Mouse (Mus musculus): ENCODE results near the gene P2rx1. TPM values are rescaled to one million over a fixed set of nuclear protein-coding genes. Genes with fewer than 3 reads are reported as not detected.

Gene P2rx1
- 0.36 and 0.41 TPM in 2 replicates for polyA plus RNA-seq (2014; fragmentation: Nextera tagmentation; extraction: Ambion mirVana)

DNA sequence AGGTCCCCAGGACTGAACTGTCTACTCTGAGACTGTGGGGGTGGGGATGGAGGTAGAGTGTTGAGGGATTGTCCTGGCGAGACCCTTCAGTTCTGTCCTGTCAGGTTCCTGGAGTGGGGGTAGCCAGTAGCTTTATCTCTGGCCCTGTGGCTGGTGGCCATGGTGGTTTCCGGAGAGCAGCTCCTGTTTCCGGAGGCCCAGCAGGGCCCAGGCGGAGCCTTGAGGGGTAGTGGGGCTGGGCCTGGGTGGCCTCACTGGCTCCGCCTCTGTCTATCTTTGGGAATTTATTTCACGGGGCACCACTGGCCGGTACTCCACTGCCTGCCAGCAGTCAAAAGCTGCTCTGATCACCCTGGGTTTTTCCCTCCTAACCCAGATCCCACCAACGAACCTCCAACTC, at the start of gene P2rx1:
Gene P2rx1, plus strand, starts transcription at position 333 of the 400 bp plus-strand sequence.
- H3K27me3 ChIP-seq (ENCODE audit: control insufficient read depth, insufficient read depth, low read length), result no peaks in the 10 kb centered on the region
- H3K9me3 ChIP-seq (ENCODE audit: control insufficient read depth, low read length), result no peaks in the 10 kb centered on the region
- no peak for ATAC-seq (ENCODE audit: low FRiP score, low TSS enrichment)
- no peak within 1 kb of the TSS for H3K9ac ChIP-seq (replicated peaks; ENCODE audit: low read length)
- no peak within 1 kb of the TSS for H3K4me2 ChIP-seq (ENCODE audit: low read length)
- H3K4me3 ChIP-seq (replicated peaks; ENCODE audit: low read depth, low read length), result no peak within 1 kb of the TSS
- DNase-seq, result no peak
- H3K27ac ChIP-seq (replicated peaks; ENCODE audit: low read depth, low read length), result no peak within 1 kb of the TSS
- no peaks in the 10 kb centered on the region for H3K36me3 ChIP-seq (ENCODE audit: control insufficient read depth, insufficient read depth, low read length)
- H3K4me1 ChIP-seq (ENCODE audit: control insufficient read depth, insufficient read depth, low read length), result no peaks in the 10 kb centered on the region
- 60% methylated on average over 8 of the region's 8 CpGs for WGBS

DNA sequence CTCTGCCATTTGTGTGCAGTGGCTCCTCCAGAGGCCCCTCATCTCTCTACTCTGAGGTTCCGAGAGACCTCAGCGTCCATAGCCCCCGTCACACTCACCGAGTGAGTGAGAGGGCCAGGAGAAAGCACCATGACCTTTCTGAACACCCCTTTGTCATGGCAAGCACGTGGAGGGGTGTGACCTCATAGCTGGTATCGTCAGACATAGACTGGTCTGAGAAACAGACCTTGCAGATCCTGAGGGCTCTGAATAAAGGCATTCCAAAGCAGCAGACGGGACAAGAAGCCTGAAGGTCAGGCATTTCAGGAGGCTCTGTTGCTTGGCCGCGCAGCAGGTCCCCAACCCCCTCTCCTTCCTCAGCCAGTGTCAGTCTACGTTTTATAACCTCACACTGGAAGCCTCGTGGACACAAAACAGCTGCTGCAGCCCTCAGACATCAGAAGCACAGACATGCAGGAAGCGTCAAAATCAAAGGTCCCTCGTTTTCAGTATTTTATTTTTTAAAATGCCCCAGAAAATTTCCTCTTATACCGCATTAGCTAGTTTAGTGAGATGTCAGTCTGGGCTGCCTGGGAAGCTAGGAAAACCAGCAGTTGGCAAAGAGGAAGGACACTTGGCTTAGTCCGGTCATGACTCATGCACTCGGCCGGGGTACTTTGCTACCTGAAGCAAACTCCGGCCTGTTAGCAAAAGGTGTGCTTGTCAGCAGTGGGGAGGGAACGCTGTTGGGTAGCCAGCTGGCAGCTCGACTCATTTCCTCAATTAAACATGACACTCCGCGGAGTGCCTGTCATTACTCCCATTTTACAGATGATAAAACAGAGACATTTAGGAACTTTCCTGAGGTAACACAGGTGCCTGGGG, 47.5 kb upstream of the P2rx1 start:
- no peak for DNase-seq
- H3K9ac ChIP-seq (replicated peaks; ENCODE audit: low read length), result no peak overlapping the region
- 71% methylated on average over 22 of the region's 22 CpGs for whole genome bisulfite sequencing
- no peak overlapping the region for H3K4me2 ChIP-seq (ENCODE audit: low read length)
- no peaks in the 10 kb centered on the region for H3K36me3 ChIP-seq (ENCODE audit: control insufficient read depth, insufficient read depth, low read length)
- no peak overlapping the region for H3K27ac ChIP-seq (replicated peaks; ENCODE audit: low read depth, low read length)
- ATAC-seq (ENCODE audit: low FRiP score, low TSS enrichment), result no peak
- no peaks in the 10 kb centered on the region for H3K4me1 ChIP-seq (ENCODE audit: control insufficient read depth, insufficient read depth, low read length)
- no peak overlapping the region for H3K4me3 ChIP-seq (replicated peaks; ENCODE audit: low read depth, low read length)
- no peaks in the 10 kb centered on the region for H3K27me3 ChIP-seq (ENCODE audit: control insufficient read depth, insufficient read depth, low read length)
- H3K9me3 ChIP-seq (ENCODE audit: control insufficient read depth, low read length), result no peaks in the 10 kb centered on the region

- H3K36me3 ChIP-seq (ENCODE audit: control insufficient read depth, insufficient read depth, low read length), result no peaks in the 10 kb centered on the region
- DNase-seq, result no peak
- no peak overlapping the region for H3K9ac ChIP-seq (replicated peaks; ENCODE audit: low read length)
- H3K27ac ChIP-seq (replicated peaks; ENCODE audit: low read depth, low read length), result no peak overlapping the region
- no peaks in the 10 kb centered on the region for H3K4me1 ChIP-seq (ENCODE audit: control insufficient read depth, insufficient read depth, low read length)
- no peaks in the 10 kb centered on the region for H3K9me3 ChIP-seq (ENCODE audit: control insufficient read depth, low read length)
- H3K27me3 ChIP-seq (ENCODE audit: control insufficient read depth, insufficient read depth, low read length), result no peaks in the 10 kb centered on the region
- WGBS, result 64% methylated on average over 3 of the region's 3 CpGs
- no peak for ATAC-seq (ENCODE audit: low FRiP score, low TSS enrichment)
- H3K4me3 ChIP-seq (replicated peaks; ENCODE audit: low read depth, low read length), result no peak overlapping the region
- H3K4me2 ChIP-seq (ENCODE audit: low read length), result no peak overlapping the region
Observed at GRCm38 (mm10) chr11:72952226-72952625, 46.7 kb upstream of the P2rx1 start.

DNA sequence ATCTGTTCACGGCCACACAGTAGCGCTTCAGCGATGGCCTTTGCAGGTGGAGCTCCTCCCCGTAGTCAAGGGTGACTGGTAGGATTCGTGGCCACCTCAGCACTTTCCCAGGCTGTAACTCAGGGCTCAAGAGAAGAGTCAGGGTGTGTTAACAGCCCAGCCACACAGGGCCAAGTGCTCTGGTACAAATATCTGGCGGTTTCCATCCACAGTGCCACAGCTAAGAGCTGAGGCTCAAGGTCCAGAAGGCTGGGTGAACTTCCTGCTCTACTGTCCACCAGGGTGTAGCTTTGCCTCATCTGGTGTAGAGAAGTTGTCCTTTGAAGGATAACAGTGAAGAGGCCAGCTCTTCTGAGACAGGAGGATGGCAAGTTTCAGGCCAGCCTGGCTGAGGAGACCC, 46.2 kb upstream of the P2rx1 start:
- H3K4me3 ChIP-seq (replicated peaks; ENCODE audit: low read depth, low read length), result no peak overlapping the region
- no peaks in the 10 kb centered on the region for H3K9me3 ChIP-seq (ENCODE audit: control insufficient read depth, low read length)
- H3K27ac ChIP-seq (replicated peaks; ENCODE audit: low read depth, low read length), result no peak overlapping the region
- ATAC-seq (ENCODE audit: low FRiP score, low TSS enrichment), result no peak
- 91% methylated on average over 6 of the region's 6 CpGs for WGBS
- H3K4me2 ChIP-seq (ENCODE audit: low read length), result no peak overlapping the region
- no peak for DNase-seq
- H3K27me3 ChIP-seq (ENCODE audit: control insufficient read depth, insufficient read depth, low read length), result no peaks in the 10 kb centered on the region
- H3K9ac ChIP-seq (replicated peaks; ENCODE audit: low read length), result no peak overlapping the region
- H3K4me1 ChIP-seq (ENCODE audit: control insufficient read depth, insufficient read depth, low read length), result no peaks in the 10 kb centered on the region
- no peaks in the 10 kb centered on the region for H3K36me3 ChIP-seq (ENCODE audit: control insufficient read depth, insufficient read depth, low read length)

DNA sequence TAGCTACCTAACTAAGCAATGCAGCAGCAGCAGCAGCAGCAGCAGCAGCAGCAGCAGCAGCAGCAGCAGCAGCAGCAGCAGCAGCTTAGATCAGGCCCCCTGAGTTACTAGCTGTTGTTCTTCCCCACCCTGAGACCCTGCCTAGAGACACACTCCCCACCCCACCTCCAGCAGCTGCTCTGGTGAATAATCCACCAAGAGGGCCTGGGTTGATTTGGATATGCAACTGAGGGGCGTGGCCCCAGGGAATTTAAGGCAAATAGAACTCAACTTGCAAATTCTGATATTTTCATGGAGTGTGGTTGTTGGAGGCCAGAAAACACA, 45.8 kb upstream of the P2rx1 start:
- WGBS, result 74% methylated on average over 1 of the region's 1 CpGs
- Histone ChIP-seq H3K27ac (replicated peaks; ENCODE audit: low read depth, low read length) (no peak overlapping the region), H3K4me1 (ENCODE audit: control insufficient read depth, insufficient read depth, low read length) (no peaks in the 10 kb centered on the region), H3K9ac (replicated peaks; ENCODE audit: low read length) (no peak overlapping the region), H3K4me3 (replicated peaks; ENCODE audit: low read depth, low read length) (no peak overlapping the region), H3K27me3 (ENCODE audit: control insufficient read depth, insufficient read depth, low read length) (no peaks in the 10 kb centered on the region), H3K36me3 (ENCODE audit: control insufficient read depth, insufficient read depth, low read length) (no peaks in the 10 kb centered on the region), H3K9me3 (ENCODE audit: control insufficient read depth, low read length) (no peaks in the 10 kb centered on the region), H3K4me2 (ENCODE audit: low read length) (no peak overlapping the region)
- ATAC-seq (ENCODE audit: low FRiP score, low TSS enrichment), result no peak
- no peak for DNase-seq

GRCm38 (mm10) chr11:72953440-72954151, 45.3 kb upstream of the P2rx1 start:
- 95% methylated on average over 4 of the region's 4 CpGs for WGBS
- Histone ChIP-seq H3K4me3 (replicated peaks; ENCODE audit: low read depth, low read length) (no peak overlapping the region), H3K4me2 (ENCODE audit: low read length) (no peak overlapping the region), H3K9ac (replicated peaks; ENCODE audit: low read length) (no peak overlapping the region), H3K27me3 (ENCODE audit: control insufficient read depth, insufficient read depth, low read length) (no peaks in the 10 kb centered on the region), H3K9me3 (ENCODE audit: control insufficient read depth, low read length) (no peaks in the 10 kb centered on the region), H3K27ac (replicated peaks; ENCODE audit: low read depth, low read length) (no peak overlapping the region), H3K4me1 (ENCODE audit: control insufficient read depth, insufficient read depth, low read length) (no peaks in the 10 kb centered on the region), H3K36me3 (ENCODE audit: control insufficient read depth, insufficient read depth, low read length) (no peaks in the 10 kb centered on the region)
- ATAC-seq (ENCODE audit: low FRiP score, low TSS enrichment) (no peak), DNase-seq (no peak)

- Histone ChIP-seq H3K36me3 (ENCODE audit: control insufficient read depth, insufficient read depth, low read length) (no peaks in the 10 kb centered on the region), H3K4me3 (replicated peaks; ENCODE audit: low read depth, low read length) (no peak overlapping the region), H3K4me2 (ENCODE audit: low read length) (no peak overlapping the region), H3K9ac (replicated peaks; ENCODE audit: low read length) (no peak overlapping the region), H3K27ac (replicated peaks; ENCODE audit: low read depth, low read length) (no peak overlapping the region), H3K27me3 (ENCODE audit: control insufficient read depth, insufficient read depth, low read length) (peaks cover 4% of the 10 kb centered on the region; the same call in 1 of the 2 replicates), H3K9me3 (ENCODE audit: control insufficient read depth, low read length) (no peaks in the 10 kb centered on the region), H3K4me1 (ENCODE audit: control insufficient read depth, insufficient read depth, low read length) (no peaks in the 10 kb centered on the region)
- DNase-seq, result no peak
- 81% methylated on average over 4 of the region's 4 CpGs for WGBS
- ATAC-seq (ENCODE audit: low FRiP score, low TSS enrichment), result no peak
Observed at GRCm38 (mm10) chr11:72954216-72954615, 44.7 kb upstream of the P2rx1 start.

DNA sequence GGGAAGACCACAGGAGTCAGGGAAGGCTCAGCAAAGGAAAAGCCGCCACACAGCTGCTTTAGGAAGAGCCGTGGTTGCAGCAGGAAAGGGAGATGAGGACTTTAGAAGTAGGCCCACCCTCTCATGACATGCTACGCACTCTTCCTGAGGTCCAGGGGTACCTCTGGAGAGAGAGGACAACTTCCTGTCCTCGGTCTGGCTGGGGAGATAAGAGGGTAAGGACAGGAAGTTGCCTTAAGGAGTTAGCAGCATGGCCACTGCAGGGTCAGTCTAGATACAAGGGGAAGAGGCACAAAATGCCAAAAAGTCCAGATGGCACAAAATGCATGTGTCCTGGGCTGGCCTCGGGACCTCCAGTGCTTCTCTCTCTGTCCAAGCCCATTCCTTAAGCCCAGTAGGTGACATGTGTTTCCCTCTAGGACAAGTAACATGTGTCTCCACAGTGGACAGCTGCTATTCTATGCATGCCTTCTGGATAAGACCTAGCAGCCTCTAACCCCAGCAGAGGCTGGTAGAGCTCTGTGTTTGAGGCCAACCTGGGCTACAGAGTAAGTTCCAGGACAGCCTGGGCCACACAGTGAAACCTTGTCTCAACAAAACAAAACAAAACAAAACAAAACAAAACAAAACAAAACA, 43.4 kb upstream of the P2rx1 start:
- 77% methylated on average over 5 of the region's 5 CpGs for WGBS
- no peaks in the 10 kb centered on the region for H3K9me3 ChIP-seq (ENCODE audit: control insufficient read depth, low read length)
- H3K4me1 ChIP-seq (ENCODE audit: control insufficient read depth, insufficient read depth, low read length), result no peaks in the 10 kb centered on the region
- no peak overlapping the region for H3K27ac ChIP-seq (replicated peaks; ENCODE audit: low read depth, low read length)
- ATAC-seq (ENCODE audit: low FRiP score, low TSS enrichment), result no peak
- no peaks in the 10 kb centered on the region for H3K36me3 ChIP-seq (ENCODE audit: control insufficient read depth, insufficient read depth, low read length)
- H3K4me2 ChIP-seq (ENCODE audit: low read length), result no peak overlapping the region
- H3K9ac ChIP-seq (replicated peaks; ENCODE audit: low read length), result no peak overlapping the region
- no peak for DNase-seq
- no peak overlapping the region for H3K4me3 ChIP-seq (replicated peaks; ENCODE audit: low read depth, low read length)
- peaks cover 15% of the 10 kb centered on the region for H3K27me3 ChIP-seq (ENCODE audit: control insufficient read depth, insufficient read depth, low read length)

All from midbrain, embryonic 14.5 days (tissue).